Mouse (Mus musculus) urinary bladder, adult 2 months (tissue): Measurements from ENCODE around the gene Cdhr1. TPM values are rescaled to one million over a fixed set of nuclear protein-coding genes. Genes with fewer than 3 reads are reported as not detected.
"Not testable (repeated sequence)": the region's sequence is repeated elsewhere in the genome, so short reads cannot be mapped to it uniquely, and the experiment has no call there.

Experiments
- DNase-seq: peaks from one replicate; pipeline ENCODE4 v3.0.0; 2022; ENCODE audit warnings: low spot score
- polyA plus RNA-seq: library from polyadenylated mRNA; depleted of rRNA; stranded (reverse); fragments of >200 nt; gene quantifications from 2 replicates; pipeline ENCODE4 v1.2.3, GENCODE M21; 2012; rRNA removed

The Cdhr1 gene
- polyA plus RNA-seq = 0.03 and 0.04 TPM in 2 replicates

- no peak for DNase-seq
These were observed at the start of gene Cdhr1 for GRCm38 (mm10) chr14:37097956-37098530. Gene Cdhr1 (minus strand): TSS chr14:37098347.

GRCm38 (mm10) chr14:37139051-37139710 is 41.0 kb upstream of the Cdhr1 start:
- DNase-seq = no peak

- not testable (repeated sequence) for DNase-seq
These were observed 39.4 kb upstream of the Cdhr1 start for GRCm38 (mm10) chr14:37137596-37137995.

GRCm38 (mm10) chr14:37136110-37136509 is 38.0 kb upstream of the Cdhr1 start:
- DNase-seq = no peak

GRCm38 (mm10) chr14:37135671-37136070 is 37.5 kb upstream of the Cdhr1 start:
- DNase-seq = no peak

- DNase-seq = peak; percentile 89
These were observed 37.0 kb upstream of the Cdhr1 start, which contains the start of gene Ghitm for GRCm38 (mm10) chr14:37135127-37135593. Gene Ghitm (minus strand): TSS chr14:37135272.

GRCm38 (mm10) chr14:37134304-37135126 is 36.4 kb upstream of the Cdhr1 start:
- no peak for DNase-seq

- DNase-seq = no peak
These were observed 29.5 kb upstream of the Cdhr1 start for GRCm38 (mm10) chr14:37127652-37128051.

- no peak for DNase-seq
These were observed 21.1 kb upstream of the Cdhr1 start for GRCm38 (mm10) chr14:37119233-37119632.

GRCm38 (mm10) chr14:37113922-37114321 is 15.8 kb upstream of the Cdhr1 start, which contains the start of gene 2610528A11Rik:
Gene 2610528A11Rik (minus strand): TSS chr14:37114022.
- DNase-seq = no peak

- DNase-seq = no peak
These were observed 14.8 kb upstream of the Cdhr1 start for GRCm38 (mm10) chr14:37112931-37113330.

GRCm38 (mm10) chr14:37111371-37111770 is 13.2 kb upstream of the Cdhr1 start:
- DNase-seq = no peak

- DNase-seq = no peak
These were observed 12.3 kb upstream of the Cdhr1 start for GRCm38 (mm10) chr14:37110456-37110855.

GRCm38 (mm10) chr14:37109975-37110374 is 11.8 kb upstream of the Cdhr1 start:
- DNase-seq = no peak

GRCm38 (mm10) chr14:37109460-37109859 is 11.3 kb upstream of the Cdhr1 start:
- DNase-seq = no peak

- no peak for DNase-seq
These were observed 7.7 kb upstream of the Cdhr1 start for GRCm38 (mm10) chr14:37105846-37106245.

- no peak for DNase-seq
These were observed 6.6 kb upstream of the Cdhr1 start for GRCm38 (mm10) chr14:37104747-37105146.

- no peak for DNase-seq
These were observed 4.3 kb upstream of the Cdhr1 start for GRCm38 (mm10) chr14:37102484-37102883.

GRCm38 (mm10) chr14:37101531-37101930 is 3.4 kb upstream of the Cdhr1 start:
- DNase-seq = no peak

- DNase-seq = no peak
These were observed 2.6 kb downstream of the Cdhr1 start for GRCm38 (mm10) chr14:37095556-37095955.

- no peak for DNase-seq
These were observed 3.7 kb downstream of the Cdhr1 start for GRCm38 (mm10) chr14:37094436-37094835.

GRCm38 (mm10) chr14:37083755-37084154 is 14.4 kb downstream of the Cdhr1 start:
- DNase-seq = no peak
